Mouse (Mus musculus) midbrain, postnatal 0 days (tissue): ENCODE results near the gene Slc41a3. TPM values are rescaled to one million over a fixed set of nuclear protein-coding genes. Genes with fewer than 3 reads are reported as not detected.

Experiments used
- ATAC-seq: fragments of 200-750 bp; cut with Nextera tagmentation; 2 replicates; pipeline ENCODE4 v1.8.0; 2017; ENCODE audit warnings: moderate number of reproducible peaks, mild to moderate bottlenecking, moderate TSS enrichment, moderate library complexity; ENCODE audit not compliant: low FRiP score
- DNase-seq: peaks from one replicate; pipeline ENCODE4 v3.0.0-alpha.2; 2015; ENCODE audit warnings: low spot score
- H3K27ac ChIP-seq: fragments of 300-500 bp; sonication (generic); 2 replicates; pipeline ENCODE4 v1.5.1; 2014; ENCODE audit warnings: low read depth, mild to moderate bottlenecking, low read length, mixed read lengths
- H3K27me3 ChIP-seq: fragments of 300-500 bp; sonication (generic); 2 replicates; pipeline ENCODE4 v1.6.1; 2014; ENCODE audit warnings: low read length, control low read depth, mixed read lengths; ENCODE audit not compliant: insufficient read depth
- H3K36me3 ChIP-seq: fragments of 300-500 bp; sonication (generic); 2 replicates; pipeline ENCODE4 v1.6.1; 2014; ENCODE audit warnings: low read length, control low read depth, mixed read lengths; ENCODE audit not compliant: insufficient read depth
- H3K4me1 ChIP-seq: fragments of 300-500 bp; sonication (generic); 2 replicates; pipeline ENCODE4 v1.6.1; 2014; ENCODE audit warnings: mild to moderate bottlenecking, control low read depth, antibody characterized with exemption, low read length, mixed read lengths; ENCODE audit not compliant: insufficient read depth
- H3K4me2 ChIP-seq: fragments of 300-500 bp; sonication (generic); 2 replicates; pipeline ENCODE4 v1.6.1; 2014; ENCODE audit warnings: low read depth, mild to moderate bottlenecking, low read length, mixed read lengths; ENCODE audit not compliant: poor library complexity, severe bottlenecking
- H3K4me3 ChIP-seq: fragments of 300-500 bp; sonication (generic); 2 replicates; pipeline ENCODE4 v1.5.1; 2014; ENCODE audit warnings: low read depth, mild to moderate bottlenecking, low read length, moderate library complexity
- H3K9ac ChIP-seq: fragments of 300-500 bp; sonication (generic); replicated peaks from 2 replicates; pipeline ENCODE4 v1.6.1; 2014; ENCODE audit warnings: mild to moderate bottlenecking, low read length, moderate library complexity, mixed read lengths; ENCODE audit not compliant: poor library complexity, severe bottlenecking
- H3K9me3 ChIP-seq: fragments of 300-500 bp; sonication (generic); 2 replicates; pipeline ENCODE4 v1.6.1; 2016; ENCODE audit warnings: low read length, control low read depth
- CTCF ChIP-seq: IDR thresholded peaks from 2 replicates; pipeline ENCODE4 v1.5.1; 2016; ENCODE audit warnings: antibody characterized with exemption, mild to moderate bottlenecking
- WGBS: fragments of 180-500 bp; shearing (Covaris S2); extraction: QIAGEN DNeasy Blood & Tissue Kit; methylation state at CpG from one replicate; pipeline ENCODE4 v1.1.7; 2014; 5-methylcytosine and 5-hydroxymethylcytosine counted together
- polyA plus RNA-seq: library from polyadenylated mRNA; unstranded; fragments of >200 nt; fragmentation: Nextera tagmentation; extraction: Ambion mirVana; gene quantifications from 2 replicates; pipeline ENCODE4 v1.2.1, GENCODE M21; 2015
- total RNA-seq: library from RNA; depleted of rRNA; stranded (reverse); fragments of >200 nt; gene quantifications from 2 replicates; pipeline ENCODE4 v1.2.3, GENCODE M21; 2014

Gene Slc41a3
- total and polyA plus RNA-seq, 2 experiments from 2014 or later = 14.4 to 14.8 TPM

DNA sequence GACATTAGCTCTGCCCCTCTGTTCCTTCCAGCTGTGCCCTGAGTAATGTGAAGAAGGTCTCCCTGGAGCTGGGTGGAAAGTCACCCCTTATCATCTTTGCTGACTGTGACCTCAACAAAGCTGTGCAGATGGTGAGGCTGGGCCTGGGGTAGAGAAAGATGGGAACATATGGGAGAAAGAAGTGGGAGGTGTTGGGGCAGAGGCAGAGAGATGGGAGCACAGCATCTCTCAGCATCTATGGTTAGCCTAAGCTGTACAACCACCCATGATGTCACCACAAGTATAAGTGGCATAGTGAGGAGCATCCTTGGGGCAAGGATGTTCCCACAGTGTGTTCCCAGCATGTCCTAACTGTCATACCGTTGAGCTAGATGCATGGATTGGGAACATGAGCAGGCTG is 13.8 kb upstream of the Slc41a3 start:
- DNase-seq (no peak), ATAC-seq (no peak)
- 93% methylated on average over 1 of the region's 1 CpGs for WGBS
- Histone ChIP-seq H3K9me3 (no peaks in the 10 kb centered on the region), H3K4me2 (no peak overlapping the region), H3K4me1 (no peaks in the 10 kb centered on the region), H3K27me3 (no peaks in the 10 kb centered on the region), H3K9ac (no peak overlapping the region), H3K4me3 (no peak overlapping the region), H3K36me3 (0 out of 2 replicates have a peak, but pooled peaks cover 4% of the 10 kb centered on the region), H3K27ac (no peak overlapping the region)
- TF ChIP-seq CTCF = no peak

DNA sequence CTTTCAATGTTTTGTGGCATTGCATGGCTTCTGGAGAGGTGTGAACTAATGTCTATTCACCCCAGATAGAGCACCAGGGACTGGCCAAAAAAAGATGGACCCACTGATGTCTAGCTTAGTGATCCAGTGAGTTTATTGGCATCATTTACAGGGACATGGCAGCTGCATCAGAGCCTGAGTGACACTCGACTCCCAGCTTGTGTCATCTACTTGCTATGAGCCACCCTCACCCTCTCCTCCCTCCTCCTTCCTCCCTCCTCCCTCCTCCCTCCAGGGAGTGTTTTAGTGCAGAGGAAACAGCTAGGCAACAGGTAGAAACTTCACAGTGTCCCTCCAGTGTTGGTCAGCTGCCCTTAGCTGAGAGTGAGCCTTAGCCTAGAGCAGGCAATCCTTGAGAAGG is 9.6 kb upstream of the Slc41a3 start:
- no peak for TF ChIP-seq CTCF
- Histone ChIP-seq H3K27ac (no peak overlapping the region), H3K4me3 (no peak overlapping the region), H3K36me3 (0 out of 2 replicates have a peak, but pooled peaks cover 4% of the 10 kb centered on the region), H3K9ac (no peak overlapping the region), H3K4me2 (no peak overlapping the region), H3K27me3 (no peaks in the 10 kb centered on the region), H3K9me3 (no peaks in the 10 kb centered on the region), H3K4me1 (no peaks in the 10 kb centered on the region)
- ATAC-seq (no peak), DNase-seq (no peak)
- WGBS = 79% methylated on average over 1 of the region's 1 CpGs

DNA sequence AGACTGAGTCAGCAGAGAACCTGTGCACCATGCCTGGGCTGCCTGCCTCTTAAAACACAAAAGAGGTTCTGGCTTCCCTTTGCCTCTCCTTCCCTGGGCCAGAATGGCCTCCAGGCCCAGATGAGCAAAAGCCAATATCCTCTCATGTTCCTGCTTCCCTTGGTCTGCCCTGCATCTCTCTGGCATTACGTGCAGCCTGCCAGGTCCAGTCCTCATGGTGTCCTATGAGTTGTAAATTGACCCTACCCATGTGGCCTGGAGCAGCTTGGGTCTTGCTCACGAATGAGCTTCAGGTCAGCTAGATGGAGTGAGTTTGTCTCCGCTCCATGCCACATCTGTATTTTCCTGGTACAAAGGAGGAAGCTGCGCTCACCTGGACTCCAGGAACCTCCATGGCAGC is 7.5 kb upstream of the Slc41a3 start:
- no peaks in the 10 kb centered on the region for H3K9me3 ChIP-seq
- WGBS = 90% methylated on average over 4 of the region's 4 CpGs
- ATAC-seq = no peak
- H3K4me2 ChIP-seq = no peak overlapping the region
- H3K27ac ChIP-seq = no peak overlapping the region
- H3K4me3 ChIP-seq = no peak overlapping the region
- no peak for TF ChIP-seq CTCF
- no peak overlapping the region for H3K9ac ChIP-seq
- H3K27me3 ChIP-seq = no peaks in the 10 kb centered on the region
- no peaks in the 10 kb centered on the region for H3K4me1 ChIP-seq
- H3K36me3 ChIP-seq = 0 out of 2 replicates have a peak, but pooled peaks cover 4% of the 10 kb centered on the region
- DNase-seq = no peak

DNA sequence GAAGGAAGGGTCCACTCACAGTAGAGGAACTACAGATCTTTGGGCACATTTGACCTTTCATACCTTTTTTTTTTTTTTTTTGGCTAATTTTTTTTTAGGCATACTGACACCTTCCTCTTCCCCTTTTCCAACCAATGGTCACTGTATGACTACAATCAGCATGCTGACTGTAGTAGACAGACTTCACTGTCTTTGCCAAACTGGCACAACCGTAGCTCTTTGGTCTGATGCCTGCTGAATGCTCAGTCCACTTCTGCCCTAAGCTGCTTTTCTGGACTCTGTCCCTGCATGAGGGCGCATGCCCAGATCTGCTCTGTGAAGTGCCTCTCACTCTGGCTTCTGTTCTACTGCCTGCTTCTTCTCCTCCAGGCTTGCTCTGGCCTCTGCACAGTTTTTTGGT is 6.9 kb upstream of the Slc41a3 start:
- H3K9me3 ChIP-seq = no peaks in the 10 kb centered on the region

DNA sequence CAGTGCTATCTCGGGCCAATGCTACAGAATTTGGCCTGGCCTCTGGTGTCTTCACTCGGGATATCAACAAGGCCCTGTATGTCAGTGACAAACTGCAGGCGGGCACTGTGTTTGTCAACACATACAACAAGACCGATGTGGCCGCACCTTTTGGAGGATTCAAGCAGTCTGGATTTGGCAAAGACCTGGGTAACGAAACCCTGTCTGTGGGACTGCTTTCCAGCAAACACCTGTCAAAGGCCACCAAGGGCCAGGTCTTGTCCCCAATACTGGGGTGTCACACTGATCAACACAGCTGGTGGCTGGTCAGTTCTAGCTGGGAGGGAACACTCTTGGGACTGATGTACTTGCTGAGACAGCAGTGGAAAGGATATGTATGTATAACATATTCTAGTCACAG is 6.3 kb upstream of the Slc41a3 start:
- TF ChIP-seq CTCF = no peak
- no peak overlapping the region for H3K9ac ChIP-seq
- 89% methylated on average over 6 of the region's 6 CpGs for WGBS
- ATAC-seq (no peak), DNase-seq (no peak)
- no peak overlapping the region for H3K4me2 ChIP-seq
- H3K4me3 ChIP-seq = no peak overlapping the region
- H3K9me3 ChIP-seq = no peaks in the 10 kb centered on the region
- H3K27me3 ChIP-seq = no peaks in the 10 kb centered on the region
- H3K36me3 ChIP-seq = 0 out of 2 replicates have a peak, but pooled peaks cover 2% of the 10 kb centered on the region
- H3K27ac ChIP-seq = no peak overlapping the region
- H3K4me1 ChIP-seq = no peaks in the 10 kb centered on the region

More for the DNA sequence above, 6.9 kb upstream of the Slc41a3 start:
- Histone ChIP-seq H3K4me1 (no peaks in the 10 kb centered on the region), H3K36me3 (0 out of 2 replicates have a peak, but pooled peaks cover 4% of the 10 kb centered on the region), H3K4me3 (no peak overlapping the region), H3K27me3 (no peaks in the 10 kb centered on the region), H3K27ac (no peak overlapping the region), H3K4me2 (no peak overlapping the region), H3K9ac (no peak overlapping the region)
- DNase-seq (peak; percentile 84), ATAC-seq (peak; percentile 69; the same call in 1 of the 2 replicates)
- 69% methylated on average over 2 of the region's 2 CpGs for WGBS
- no peak for TF ChIP-seq CTCF

DNA sequence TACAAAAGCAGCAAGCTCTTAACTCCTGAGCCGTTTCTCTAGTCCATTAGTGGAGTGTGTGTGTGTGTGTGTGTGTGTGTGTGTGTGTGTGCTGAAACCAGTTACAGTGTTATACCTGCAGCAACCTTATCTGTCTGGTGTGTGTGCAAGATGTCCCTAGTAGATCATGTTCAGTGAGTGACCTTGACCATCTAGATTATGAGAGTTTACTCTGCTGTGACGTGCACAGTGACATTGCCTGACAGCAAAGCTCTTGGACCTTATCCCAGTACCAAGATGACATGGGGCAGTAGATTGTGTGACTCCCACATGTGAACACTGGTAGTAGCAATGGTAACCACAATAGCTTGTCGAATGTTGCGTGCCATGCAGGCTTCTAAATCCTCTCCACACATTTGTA is 4.2 kb upstream of the Slc41a3 start:
- H3K9ac ChIP-seq = no peak overlapping the region
- WGBS = 87% methylated on average over 4 of the region's 4 CpGs
- DNase-seq = no peak
- H3K4me2 ChIP-seq = no peak overlapping the region
- TF ChIP-seq CTCF = no peak
- no peak overlapping the region for H3K4me3 ChIP-seq
- no peak overlapping the region for H3K27ac ChIP-seq
- ATAC-seq = no peak
- no peaks in the 10 kb centered on the region for H3K27me3 ChIP-seq
- H3K4me1 ChIP-seq = no peaks in the 10 kb centered on the region; the same call in 1 of the 2 replicates
- no peaks in the 10 kb centered on the region for H3K9me3 ChIP-seq
- H3K36me3 ChIP-seq = no peaks in the 10 kb centered on the region
